Mouse (Mus musculus) neural tube, embryonic 14.5 days (tissue): ENCODE results near the gene Dock7. TPM values are rescaled to one million over a fixed set of nuclear protein-coding genes. Genes with fewer than 3 reads are reported as not detected.

Experiments used
- ATAC-seq: fragments of 200-750 bp; cut with Nextera tagmentation; 2 replicates; pipeline ENCODE4 v1.8.0; 2017; ENCODE audit warnings: low read depth, mild to moderate bottlenecking, moderate TSS enrichment, moderate library complexity
- H3K27ac ChIP-seq: fragments of 300-500 bp; sonication (generic); 2 replicates; pipeline ENCODE4 v1.5.1; 2014; ENCODE audit warnings: low read depth, mild to moderate bottlenecking, control low read depth, low read length, moderate library complexity, mixed read lengths
- H3K27me3 ChIP-seq: fragments of 300-500 bp; sonication (generic); 2 replicates; pipeline ENCODE4 v1.6.1; 2014; ENCODE audit warnings: low read length; ENCODE audit not compliant: control insufficient read depth, insufficient read depth
- H3K36me3 ChIP-seq: fragments of 300-500 bp; sonication (generic); 2 replicates; pipeline ENCODE4 v1.6.1; 2014; ENCODE audit warnings: low read length, mixed read lengths; ENCODE audit not compliant: control insufficient read depth, insufficient read depth
- H3K4me1 ChIP-seq: fragments of 300-500 bp; sonication (generic); 2 replicates; pipeline ENCODE4 v1.6.1; 2014; ENCODE audit warnings: low read length; ENCODE audit not compliant: control insufficient read depth, insufficient read depth
- H3K4me2 ChIP-seq: fragments of 300-500 bp; sonication (generic); 2 replicates; pipeline ENCODE4 v1.6.1; 2014; ENCODE audit warnings: mild to moderate bottlenecking, low read depth, low read length, control low read depth
- H3K4me3 ChIP-seq: fragments of 300-500 bp; sonication (generic); 2 replicates; pipeline ENCODE4 v1.5.1; 2014; ENCODE audit warnings: low read depth, low read length, control low read depth, mixed read lengths
- H3K9ac ChIP-seq: fragments of 300-500 bp; sonication (generic); replicated peaks from 2 replicates; pipeline ENCODE4 v1.6.1; 2014; ENCODE audit warnings: low read depth, mild to moderate bottlenecking, control low read depth, low read length, mixed read lengths
- H3K9me3 ChIP-seq: fragments of 300-500 bp; sonication (generic); 2 replicates; pipeline ENCODE4 v1.6.1; 2016; ENCODE audit warnings: low read length; ENCODE audit not compliant: control insufficient read depth
- WGBS: fragments of 180-500 bp; shearing (Covaris S2); extraction: QIAGEN DNeasy Blood & Tissue Kit; methylation state at CpG from one replicate; pipeline ENCODE4 v1.1.7; 2014; 5-methylcytosine and 5-hydroxymethylcytosine counted together
- polyA plus RNA-seq: library from polyadenylated mRNA; unstranded; fragments of >200 nt; fragmentation: Nextera tagmentation; extraction: Ambion mirVana; gene quantifications from 2 replicates; pipeline ENCODE4 v1.2.1, GENCODE M21; 2014

The Dock7 gene
- polyA plus RNA-seq, 1 experiment from 2014 or later: 97.1 TPM

- no peaks in the 10 kb centered on the region for H3K9me3 ChIP-seq
- no peaks in the 10 kb centered on the region for H3K4me1 ChIP-seq
- H3K36me3 ChIP-seq: peaks cover 18% of the 10 kb centered on the region
- no peak overlapping the region for H3K9ac ChIP-seq
- H3K4me3 ChIP-seq: no peak overlapping the region
- WGBS: 83% methylated on average over 6 of the region's 6 CpGs
- H3K27me3 ChIP-seq: no peaks in the 10 kb centered on the region
- no peak overlapping the region for H3K27ac ChIP-seq
- no peak for ATAC-seq
- H3K4me2 ChIP-seq: no peak overlapping the region
Measured at GRCm38 (mm10) chr4:99068806-99069205, 51.9 kb downstream of the Dock7 start.

GRCm38 (mm10) chr4:99064524-99064923 lies 56.2 kb downstream of the Dock7 start:
- no peaks in the 10 kb centered on the region for H3K4me1 ChIP-seq
- no peak overlapping the region for H3K9ac ChIP-seq
- peaks cover 20% of the 10 kb centered on the region for H3K36me3 ChIP-seq
- no peak overlapping the region for H3K27ac ChIP-seq
- H3K4me3 ChIP-seq: no peak overlapping the region
- 8% methylated on average over 5 of the region's 5 CpGs for WGBS
- no peak overlapping the region for H3K4me2 ChIP-seq
- H3K27me3 ChIP-seq: no peaks in the 10 kb centered on the region
- H3K9me3 ChIP-seq: no peaks in the 10 kb centered on the region
- ATAC-seq: peak; percentile 49; the same call in 1 of the 2 replicates

GRCm38 (mm10) chr4:99048581-99048980 lies 72.1 kb downstream of the Dock7 start:
- Histone ChIP-seq H3K36me3 (0 out of 2 replicates have a peak, but pooled peaks cover 4% of the 10 kb centered on the region), H3K4me1 (no peaks in the 10 kb centered on the region)

GRCm38 (mm10) chr4:99046471-99046870 lies 74.2 kb downstream of the Dock7 start:
- H3K4me2 ChIP-seq: no peak overlapping the region
- H3K27ac ChIP-seq: no peak overlapping the region
- peaks cover 12% of the 10 kb centered on the region; the same call in 1 of the 2 replicates for H3K36me3 ChIP-seq
- no peak for ATAC-seq
- no peaks in the 10 kb centered on the region for H3K9me3 ChIP-seq
- no peak overlapping the region for H3K4me3 ChIP-seq
- no peaks in the 10 kb centered on the region for H3K27me3 ChIP-seq
- H3K9ac ChIP-seq: no peak overlapping the region
- 75% methylated on average over 3 of the region's 3 CpGs for WGBS
- H3K4me1 ChIP-seq: no peaks in the 10 kb centered on the region

More at GRCm38 (mm10) chr4:99048581-99048980, 72.1 kb downstream of the Dock7 start:
- no peak overlapping the region for H3K4me3 ChIP-seq
- no peaks in the 10 kb centered on the region for H3K27me3 ChIP-seq
- no peak overlapping the region for H3K9ac ChIP-seq
- H3K27ac ChIP-seq: no peak overlapping the region
- H3K4me2 ChIP-seq: no peak overlapping the region
- H3K9me3 ChIP-seq: no peaks in the 10 kb centered on the region
- no peak for ATAC-seq
- WGBS: 90% methylated on average over 2 of the region's 2 CpGs

DNA sequence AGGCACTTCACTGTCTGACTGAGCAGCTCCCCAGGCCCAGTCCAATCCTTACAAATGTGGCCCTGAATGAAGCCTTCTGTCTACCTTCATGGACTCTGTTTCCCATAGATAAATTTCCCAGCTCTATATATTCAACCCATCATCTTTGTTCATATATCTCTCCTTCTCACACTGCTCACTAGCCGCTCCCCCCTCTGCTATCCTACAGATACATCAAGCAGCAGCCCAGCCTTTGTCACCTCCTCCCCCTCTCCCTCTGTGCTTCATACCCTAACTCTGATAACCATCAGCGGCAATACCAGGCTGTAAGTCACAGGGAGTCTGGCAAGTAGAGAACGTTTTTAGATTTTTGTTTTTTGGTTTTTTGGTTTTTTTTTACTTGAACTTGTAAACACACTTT lies 75.9 kb downstream of the Dock7 start:
- WGBS: 93% methylated on average over 3 of the region's 3 CpGs

GRCm38 (mm10) chr4:99032921-99033320 lies 87.8 kb downstream of the Dock7 start:
- Histone ChIP-seq H3K9ac (no peak overlapping the region), H3K27ac (no peak overlapping the region), H3K4me1 (no peaks in the 10 kb centered on the region), H3K4me3 (no peak overlapping the region), H3K9me3 (no peaks in the 10 kb centered on the region), H3K36me3 (no peaks in the 10 kb centered on the region), H3K27me3 (no peaks in the 10 kb centered on the region), H3K4me2 (no peak overlapping the region)
- WGBS: 83% methylated on average over 4 of the region's 4 CpGs
- ATAC-seq: no peak

More for the DNA sequence above, 75.9 kb downstream of the Dock7 start:
- Histone ChIP-seq H3K9ac (no peak overlapping the region), H3K27me3 (no peaks in the 10 kb centered on the region), H3K9me3 (no peaks in the 10 kb centered on the region), H3K27ac (no peak overlapping the region), H3K4me1 (no peaks in the 10 kb centered on the region), H3K4me3 (no peak overlapping the region), H3K4me2 (no peak overlapping the region), H3K36me3 (peaks cover 12% of the 10 kb centered on the region; the same call in 1 of the 2 replicates)
- ATAC-seq: no peak

GRCm38 (mm10) chr4:99030686-99031085 lies 90.0 kb downstream of the Dock7 start, which contains the start of gene Angptl3:
TSS of gene Angptl3 (plus strand) at chr4:99030954.
- no peak within 1 kb of the TSS for H3K4me3 ChIP-seq
- no peaks in the 10 kb centered on the region for H3K36me3 ChIP-seq
- no peak for ATAC-seq
- H3K9me3 ChIP-seq: no peaks in the 10 kb centered on the region
- no peak within 1 kb of the TSS for H3K27ac ChIP-seq
- no peak within 1 kb of the TSS for H3K9ac ChIP-seq
- H3K4me2 ChIP-seq: no peak within 1 kb of the TSS
- 83% methylated on average over 2 of the region's 2 CpGs for WGBS
- no peaks in the 10 kb centered on the region for H3K27me3 ChIP-seq
- no peaks in the 10 kb centered on the region for H3K4me1 ChIP-seq

GRCm38 (mm10) chr4:99028377-99028776 lies 92.3 kb downstream of the Dock7 start:
- no peaks in the 10 kb centered on the region for H3K27me3 ChIP-seq
- H3K4me3 ChIP-seq: no peak overlapping the region
- no peaks in the 10 kb centered on the region for H3K4me1 ChIP-seq
- no peaks in the 10 kb centered on the region for H3K9me3 ChIP-seq
- WGBS: 97% methylated on average over 5 of the region's 5 CpGs
- no peak overlapping the region for H3K27ac ChIP-seq
- no peak overlapping the region for H3K4me2 ChIP-seq
- ATAC-seq: no peak
- H3K9ac ChIP-seq: no peak overlapping the region
- H3K36me3 ChIP-seq: no peaks in the 10 kb centered on the region

- Histone ChIP-seq H3K9me3 (no peaks in the 10 kb centered on the region), H3K9ac (no peak overlapping the region), H3K4me2 (no peak overlapping the region), H3K27me3 (no peaks in the 10 kb centered on the region), H3K36me3 (peaks cover 9% of the 10 kb centered on the region), H3K27ac (no peak overlapping the region), H3K4me3 (no peak overlapping the region), H3K4me1 (no peaks in the 10 kb centered on the region)
- no peak for ATAC-seq
- WGBS: 94% methylated on average over 8 of the region's 8 CpGs
Measured at GRCm38 (mm10) chr4:99022221-99022620, 98.5 kb downstream of the Dock7 start.
